Mouse (Mus musculus) forebrain, embryonic 13.5 days (tissue): ENCODE measurements around the gene Acer3. TPM values are rescaled to one million over a fixed set of nuclear protein-coding genes. Genes with fewer than 3 reads are reported as not detected.
"Not testable (repeated sequence)": the region's sequence is repeated elsewhere in the genome, so short reads cannot be mapped to it uniquely, and the experiment has no call there.

Source experiments
- ATAC-seq: fragments of 200-750 bp; cut with Nextera tagmentation; 2 replicates; pipeline ENCODE4 v1.8.0; 2017
- H3K27ac ChIP-seq: fragments of 300-500 bp; sonication (generic); 2 replicates; pipeline ENCODE4 v1.5.1; 2015; ENCODE audit warnings: inconsistent platforms, mild to moderate bottlenecking, moderate library complexity
- H3K27me3 ChIP-seq: fragments of 300-500 bp; sonication (generic); 2 replicates; pipeline ENCODE4 v1.6.1; 2015; ENCODE audit warnings: mild to moderate bottlenecking, inconsistent platforms
- H3K36me3 ChIP-seq: fragments of 300-500 bp; sonication (generic); 2 replicates; pipeline ENCODE4 v1.6.1; 2015; ENCODE audit warnings: mild to moderate bottlenecking, inconsistent platforms; ENCODE audit not compliant: poor library complexity, severe bottlenecking
- H3K4me1 ChIP-seq: fragments of 300-500 bp; sonication (generic); 2 replicates; pipeline ENCODE4 v1.6.1; 2015; ENCODE audit warnings: inconsistent platforms
- H3K4me2 ChIP-seq: fragments of 300-500 bp; sonication (generic); 2 replicates; pipeline ENCODE4 v1.6.1; 2015; ENCODE audit warnings: inconsistent platforms, mild to moderate bottlenecking, moderate library complexity
- H3K4me3 ChIP-seq: fragments of 300-500 bp; sonication (generic); 2 replicates; pipeline ENCODE4 v1.5.1; 2015; ENCODE audit warnings: mild to moderate bottlenecking, inconsistent platforms
- H3K9ac ChIP-seq: fragments of 300-500 bp; sonication (generic); 2 replicates; pipeline ENCODE4 v1.6.1; 2015; ENCODE audit warnings: mild to moderate bottlenecking, inconsistent platforms
- H3K9me3 ChIP-seq: fragments of 300-500 bp; sonication (generic); replicated peaks from 2 replicates; pipeline ENCODE4 v1.6.1; 2016; ENCODE audit warnings: inconsistent platforms
- WGBS: fragments of 180-500 bp; shearing (Covaris S2); methylation state at CpG from one replicate; pipeline ENCODE4 v1.1.7; 2015; 5-methylcytosine and 5-hydroxymethylcytosine counted together
- polyA plus RNA-seq: library from polyadenylated mRNA; unstranded; fragments of >200 nt; fragmentation: Nextera tagmentation; extraction: Ambion mirVana; gene quantifications from 2 replicates; pipeline ENCODE4 v1.2.1, GENCODE M21; 2015

Gene Acer3
- polyA plus RNA-seq, 1 experiment from 2014 or later, result 9.3 TPM

DNA sequence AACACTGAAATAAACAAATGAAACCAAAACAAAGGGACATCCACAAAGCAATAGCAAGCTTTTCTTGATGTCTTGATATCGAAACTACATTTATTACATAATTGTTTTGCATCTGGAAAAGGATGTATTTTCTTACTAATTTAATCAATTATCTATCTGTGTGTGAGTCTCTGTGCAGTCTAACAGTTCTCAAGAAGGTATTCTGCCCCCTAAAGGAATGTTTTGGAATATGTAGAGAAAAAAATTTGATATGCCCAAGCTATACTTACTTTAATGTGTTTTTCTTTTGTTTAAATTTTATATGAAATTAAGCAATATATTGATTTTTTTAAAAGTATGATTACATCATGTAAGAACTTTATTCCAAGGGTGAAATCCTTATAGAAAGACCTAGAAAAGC, 130.4 kb downstream of the Acer3 start:
- Histone ChIP-seq H3K9me3 (no peaks in the 10 kb centered on the region), H3K9ac (no peak overlapping the region), H3K36me3 (no peaks in the 10 kb centered on the region), H3K4me3 (no peak overlapping the region), H3K27ac (no peak overlapping the region), H3K27me3 (peaks cover 74% of the 10 kb centered on the region), H3K4me2 (no peak overlapping the region), H3K4me1 (peaks cover 38% of the 10 kb centered on the region)
- whole genome bisulfite sequencing, result 89% methylated on average over 1 of the region's 1 CpGs
- ATAC-seq, result no peak

DNA sequence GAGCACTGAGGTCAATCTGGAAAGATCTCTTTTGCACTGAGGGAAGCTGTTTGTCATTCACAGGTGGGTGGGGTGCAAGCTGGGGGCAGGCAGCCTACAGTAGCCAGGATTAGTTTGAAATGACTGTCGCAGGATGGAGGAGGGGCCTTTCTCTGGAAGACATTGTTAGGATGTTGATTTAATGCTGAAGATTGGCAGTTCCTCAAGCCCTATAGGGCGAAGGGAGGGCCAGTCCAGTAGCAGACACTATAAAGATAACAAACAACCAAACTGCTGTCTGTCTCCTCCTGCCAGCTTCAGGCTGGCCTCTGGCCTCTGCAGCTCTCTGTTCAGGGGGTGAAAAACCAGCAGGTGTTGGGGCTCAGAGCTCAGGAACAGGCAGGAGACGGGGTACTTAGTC, 131.3 kb downstream of the Acer3 start:
- H3K27ac ChIP-seq, result no peak overlapping the region
- no peak overlapping the region for H3K9ac ChIP-seq
- peaks cover 46% of the 10 kb centered on the region for H3K4me1 ChIP-seq
- H3K4me2 ChIP-seq, result no peak overlapping the region
- H3K27me3 ChIP-seq, result peaks cover 74% of the 10 kb centered on the region
- WGBS, result 47% methylated on average over 3 of the region's 3 CpGs
- no peak for ATAC-seq
- H3K36me3 ChIP-seq, result no peaks in the 10 kb centered on the region
- no peak overlapping the region for H3K4me3 ChIP-seq
- H3K9me3 ChIP-seq, result no peaks in the 10 kb centered on the region

DNA sequence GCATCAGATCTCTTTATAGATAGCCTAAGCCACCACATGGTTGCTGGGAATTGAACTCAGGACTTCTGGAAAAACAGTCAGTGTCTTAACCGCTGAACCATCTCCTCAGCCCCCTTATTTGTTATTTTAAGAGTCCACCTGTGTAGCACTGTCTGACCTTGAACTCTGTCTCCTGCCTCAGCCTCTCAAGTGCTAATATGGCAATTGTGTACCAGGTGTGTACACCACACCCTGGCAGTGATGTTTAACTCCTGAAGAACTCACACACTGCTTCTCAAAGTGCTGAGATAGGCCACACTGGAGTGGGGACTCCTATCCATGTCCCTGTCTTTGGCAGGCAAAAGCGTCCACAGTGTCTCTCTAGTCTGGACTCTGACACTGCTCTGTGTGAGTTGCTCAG, 132.3 kb downstream of the Acer3 start:
- Histone ChIP-seq H3K27ac (no peak overlapping the region), H3K4me3 (no peak overlapping the region), H3K36me3 (no peaks in the 10 kb centered on the region), H3K27me3 (peaks cover 67% of the 10 kb centered on the region), H3K9ac (no peak overlapping the region), H3K4me1 (peaks cover 38% of the 10 kb centered on the region), H3K4me2 (no peak overlapping the region), H3K9me3 (no peaks in the 10 kb centered on the region)
- ATAC-seq, result no peak
- 82% methylated on average over 2 of the region's 2 CpGs for WGBS

DNA sequence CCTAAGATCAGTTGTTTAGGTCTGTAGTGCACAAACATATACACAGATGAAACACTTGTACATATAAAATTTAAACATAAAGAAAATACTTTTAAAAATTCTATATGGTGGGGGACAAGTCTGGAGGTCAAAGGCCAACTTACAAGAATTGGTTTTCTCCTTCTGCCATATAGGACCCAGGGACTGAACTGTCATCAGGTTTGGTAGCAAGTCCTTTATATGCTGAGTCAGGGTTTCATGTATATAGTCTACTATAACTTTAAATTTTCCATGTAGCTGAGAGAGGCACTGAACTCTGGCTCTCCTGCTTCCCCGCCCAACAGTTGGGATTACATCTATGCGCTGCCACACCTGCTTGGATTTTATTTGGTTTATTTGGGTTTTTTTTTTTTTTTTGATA, 132.8 kb downstream of the Acer3 start:
- no peak for ATAC-seq
- peaks cover 33% of the 10 kb centered on the region for H3K4me1 ChIP-seq
- no peak overlapping the region for H3K4me3 ChIP-seq
- H3K9me3 ChIP-seq, result no peaks in the 10 kb centered on the region
- 100% methylated on average over 2 of the region's 2 CpGs for WGBS
- no peaks in the 10 kb centered on the region for H3K36me3 ChIP-seq
- no peak overlapping the region for H3K9ac ChIP-seq
- H3K4me2 ChIP-seq, result no peak overlapping the region
- peaks cover 63% of the 10 kb centered on the region for H3K27me3 ChIP-seq
- H3K27ac ChIP-seq, result no peak overlapping the region

DNA sequence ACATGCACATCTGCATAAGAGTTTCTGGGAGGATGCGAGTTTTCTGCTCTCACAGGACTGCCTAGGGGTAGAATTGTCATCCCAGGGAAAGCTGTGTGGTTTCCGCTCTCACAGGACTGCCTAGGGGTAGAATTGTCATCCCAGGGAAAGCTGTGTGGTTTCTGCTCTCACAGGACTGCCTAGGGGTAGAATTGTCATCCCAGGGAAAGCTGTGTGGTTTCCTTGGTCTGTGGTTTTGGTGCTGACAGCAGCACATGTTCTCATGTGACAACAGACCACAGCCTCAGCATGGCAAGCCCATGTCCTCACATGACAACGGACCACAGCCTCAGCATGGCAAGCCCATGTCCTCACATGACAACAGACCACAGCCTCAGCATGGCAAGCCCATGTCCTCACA, 133.7 kb downstream of the Acer3 start:
- not testable (repeated sequence) for H3K36me3 ChIP-seq
- 53% methylated on average over 3 of the region's 3 CpGs for WGBS

DNA sequence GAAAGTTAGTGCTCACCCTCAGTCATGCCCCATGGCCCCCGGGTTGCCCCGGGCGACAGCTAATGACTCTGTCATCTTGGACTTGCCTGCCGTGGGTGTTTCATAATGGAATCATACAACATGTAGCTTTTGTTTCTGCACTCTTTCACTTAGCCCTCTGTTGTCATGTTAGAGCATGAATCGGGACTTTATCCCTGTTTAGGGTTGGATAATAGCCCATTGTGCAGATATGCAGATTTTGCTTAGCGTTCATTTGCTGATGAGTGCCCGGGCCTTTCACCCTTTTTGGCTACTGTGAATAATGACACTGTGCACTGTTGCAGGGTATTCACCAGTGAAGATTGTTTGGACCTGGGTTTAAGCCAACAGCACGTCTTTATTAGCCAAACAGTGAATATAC, 134.4 kb downstream of the Acer3 start:
- no peaks in the 10 kb centered on the region for H3K36me3 ChIP-seq
- ATAC-seq, result peak; percentile 94
- H3K27me3 ChIP-seq, result peaks cover 57% of the 10 kb centered on the region
- no peaks in the 10 kb centered on the region for H3K9me3 ChIP-seq
- H3K9ac ChIP-seq, result no peak overlapping the region
- WGBS, result 14% methylated on average over 8 of the region's 8 CpGs
- H3K27ac ChIP-seq, result no peak overlapping the region
- H3K4me3 ChIP-seq, result no peak overlapping the region
- peaks cover 31% of the 10 kb centered on the region for H3K4me1 ChIP-seq
- no peak overlapping the region; the same call in 1 of the 2 replicates for H3K4me2 ChIP-seq

More for the DNA sequence above, 133.7 kb downstream of the Acer3 start:
- Histone ChIP-seq H3K27ac (peak overlapping the region; percentile 59), H3K4me1 (peaks cover 31% of the 10 kb centered on the region), H3K27me3 (peaks cover 62% of the 10 kb centered on the region)
- not testable (repeated sequence) for H3K9me3 ChIP-seq, H3K9ac ChIP-seq, ATAC-seq, H3K4me2 ChIP-seq, H3K4me3 ChIP-seq

DNA sequence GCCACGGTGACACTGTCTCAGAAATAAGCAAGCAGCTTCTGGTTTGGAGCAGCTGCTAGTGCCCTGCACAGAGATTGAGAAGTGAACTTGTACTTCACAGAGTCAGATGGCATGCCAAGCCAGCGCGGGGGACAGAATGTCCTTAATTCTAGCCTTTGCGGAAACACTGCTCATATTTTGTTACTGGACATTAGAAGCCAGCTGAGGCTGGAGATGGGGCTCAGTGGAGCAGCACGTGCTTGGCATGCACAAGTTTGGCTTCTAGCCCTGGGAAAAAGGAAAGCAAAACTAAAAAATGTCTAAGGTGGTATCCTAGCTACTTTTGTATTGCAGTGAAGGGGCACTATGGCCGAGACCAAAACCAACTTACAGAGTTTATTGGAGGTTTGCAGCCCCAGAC, 135.7 kb downstream of the Acer3 start:
- Histone ChIP-seq H3K36me3 (no peaks in the 10 kb centered on the region), H3K9me3 (no peaks in the 10 kb centered on the region), H3K4me2 (no peak overlapping the region), H3K4me1 (peaks cover 31% of the 10 kb centered on the region), H3K27ac (0 out of 2 replicates have a peak overlapping the region, but pooled peaks have one; percentile 41), H3K4me3 (no peak overlapping the region), H3K27me3 (peaks cover 55% of the 10 kb centered on the region), H3K9ac (no peak overlapping the region)
- ATAC-seq, result no peak
- WGBS, result 64% methylated on average over 6 of the region's 6 CpGs

DNA sequence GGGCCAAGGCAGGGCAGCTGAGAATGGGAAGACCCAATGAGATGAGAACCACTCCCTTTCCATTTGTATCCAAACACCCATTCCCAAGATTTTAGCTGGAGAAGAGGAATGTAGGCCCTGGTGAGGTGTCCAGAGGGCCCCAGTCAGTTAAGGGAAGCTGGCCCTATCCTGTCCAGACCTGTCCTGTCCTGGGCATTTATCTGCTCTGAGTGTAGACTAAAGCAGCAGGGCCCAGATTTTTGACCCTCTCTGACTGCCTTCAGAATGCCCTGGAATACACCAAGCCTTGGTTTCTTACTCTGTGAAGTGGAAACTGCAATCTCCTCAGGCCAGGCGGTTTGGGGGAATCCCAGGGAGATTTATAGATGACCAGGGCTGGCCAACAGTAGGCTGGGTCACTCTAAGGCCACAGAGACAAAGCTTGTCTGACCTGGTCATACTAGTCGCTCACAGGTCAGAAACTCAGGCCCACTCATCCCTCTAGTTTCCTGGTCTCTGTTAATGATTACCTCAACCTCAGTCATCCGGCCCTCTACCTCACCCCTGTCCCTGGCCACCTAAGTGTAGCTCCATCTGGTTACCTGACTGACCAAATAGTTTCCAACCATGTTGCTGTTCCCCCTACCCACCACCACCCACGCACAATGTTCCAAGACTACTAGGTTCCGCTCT, 142.3 kb downstream of the Acer3 start:
- H3K36me3 ChIP-seq, result no peaks in the 10 kb centered on the region
- WGBS, result 92% methylated on average over 5 of the region's 5 CpGs
- peaks cover 50% of the 10 kb centered on the region for H3K27me3 ChIP-seq
- H3K4me1 ChIP-seq, result peaks cover 16% of the 10 kb centered on the region
- H3K9ac ChIP-seq, result peak overlapping the region; percentile 77
- ATAC-seq, result peak; percentile 49; the same call in 1 of the 2 replicates
- H3K9me3 ChIP-seq, result no peaks in the 10 kb centered on the region
- H3K4me3 ChIP-seq, result peak overlapping the region; percentile 74
- H3K27ac ChIP-seq, result no peak overlapping the region
- peak overlapping the region; percentile 80 for H3K4me2 ChIP-seq

DNA sequence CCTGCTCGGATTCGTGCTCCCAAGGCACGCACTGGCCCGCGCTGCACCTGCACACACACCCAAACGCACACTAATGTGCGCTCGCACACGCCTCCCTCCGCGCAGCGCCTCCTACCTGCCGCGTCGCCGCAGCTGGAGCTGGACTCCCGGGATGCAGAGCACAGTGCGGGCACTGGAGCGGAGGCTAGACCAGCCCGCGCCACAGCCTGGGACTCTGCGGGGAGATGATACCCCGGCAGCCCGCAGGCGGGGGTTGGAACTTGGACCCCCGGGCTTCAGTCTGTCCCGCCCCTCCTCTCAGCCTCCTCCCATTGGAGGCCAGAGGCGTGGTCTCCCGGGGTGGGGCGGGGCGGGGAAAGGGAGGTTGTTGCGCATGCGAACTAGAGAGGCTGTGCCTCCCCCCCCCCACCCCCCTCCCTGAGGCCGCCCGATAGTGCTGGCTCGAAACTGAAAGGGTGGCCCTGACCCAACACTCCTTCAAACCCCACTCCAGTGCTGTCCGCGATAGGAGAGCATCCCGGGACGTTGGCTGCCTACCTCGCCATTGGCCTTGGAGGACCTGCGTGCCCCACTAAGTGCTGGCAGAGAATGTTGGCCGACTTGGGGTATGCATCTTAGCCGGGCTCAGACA, 143.0 kb downstream of the Acer3 start, which contains the start of gene Capn5:
Capn5 (minus strand) TSS at position 346 of the 631 bp plus-strand sequence.
- no peaks in the 10 kb centered on the region for H3K9me3 ChIP-seq
- peak within 1 kb of the TSS; percentile 80 for H3K4me2 ChIP-seq
- peak within 1 kb of the TSS; percentile 74 for H3K4me3 ChIP-seq
- peak; percentile 84 for ATAC-seq
- H3K9ac ChIP-seq, result peak within 1 kb of the TSS; percentile 77
- H3K36me3 ChIP-seq, result no peaks in the 10 kb centered on the region
- no peak within 1 kb of the TSS for H3K27ac ChIP-seq
- 2% methylated on average over 41 of the region's 44 CpGs for WGBS
- H3K27me3 ChIP-seq, result peaks cover 49% of the 10 kb centered on the region
- H3K4me1 ChIP-seq, result peaks cover 16% of the 10 kb centered on the region

DNA sequence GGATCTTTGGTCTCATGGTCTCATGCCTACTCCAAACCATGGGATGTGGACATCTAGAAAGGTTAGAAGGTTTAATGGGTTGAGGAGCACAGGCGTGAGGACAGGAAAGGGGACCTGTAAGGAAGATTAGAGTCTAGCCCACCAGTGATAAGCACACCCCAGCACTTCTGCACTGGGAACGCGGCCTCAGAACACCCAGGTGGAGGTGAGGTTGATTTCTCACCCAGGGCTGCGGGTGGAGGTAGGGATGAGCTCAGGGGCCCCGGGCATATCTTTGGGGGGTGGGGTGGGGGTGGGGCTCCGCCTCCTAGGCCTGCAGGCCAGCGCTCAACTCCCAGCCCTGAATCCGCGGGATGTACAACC, 143.5 kb downstream of the Acer3 start:
- peak; percentile 52 for ATAC-seq
- no peaks in the 10 kb centered on the region for H3K36me3 ChIP-seq
- WGBS, result 4% methylated on average over 9 of the region's 9 CpGs
- H3K4me3 ChIP-seq, result peak overlapping the region; percentile 74
- H3K27me3 ChIP-seq, result peaks cover 44% of the 10 kb centered on the region
- peak overlapping the region; percentile 77 for H3K9ac ChIP-seq
- H3K4me2 ChIP-seq, result peak overlapping the region; percentile 80
- peaks cover 16% of the 10 kb centered on the region for H3K4me1 ChIP-seq
- H3K9me3 ChIP-seq, result no peaks in the 10 kb centered on the region
- H3K27ac ChIP-seq, result no peak overlapping the region

DNA sequence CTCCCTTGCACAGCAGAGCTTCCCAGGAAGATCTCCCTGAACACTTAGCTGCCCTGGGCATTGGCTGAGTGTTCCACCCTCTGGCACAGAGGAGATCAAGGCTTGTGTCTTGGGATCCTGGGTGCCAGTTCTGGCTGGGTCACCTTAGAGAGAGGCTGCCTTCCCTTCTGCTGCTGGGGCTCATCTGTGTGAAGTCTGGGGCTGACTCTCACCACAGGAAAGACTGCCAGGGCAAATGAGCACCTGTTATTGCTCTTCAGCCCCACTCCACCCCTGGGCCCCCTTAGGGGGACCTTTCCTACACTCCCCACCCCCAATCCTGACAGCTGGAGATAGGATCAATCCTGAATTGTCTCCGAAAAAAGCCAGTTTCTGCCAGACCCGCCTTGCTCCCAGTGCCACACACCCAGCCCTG, 143.9 kb downstream of the Acer3 start:
- Histone ChIP-seq H3K9me3 (no peaks in the 10 kb centered on the region), H3K4me1 (peaks cover 16% of the 10 kb centered on the region), H3K4me3 (peak overlapping the region; percentile 74), H3K9ac (peak overlapping the region; percentile 77), H3K27me3 (peaks cover 42% of the 10 kb centered on the region), H3K36me3 (no peaks in the 10 kb centered on the region), H3K27ac (no peak overlapping the region), H3K4me2 (peak overlapping the region; percentile 80)
- peak; percentile 6; the same call in 1 of the 2 replicates for ATAC-seq
- 58% methylated on average over 2 of the region's 2 CpGs for WGBS

DNA sequence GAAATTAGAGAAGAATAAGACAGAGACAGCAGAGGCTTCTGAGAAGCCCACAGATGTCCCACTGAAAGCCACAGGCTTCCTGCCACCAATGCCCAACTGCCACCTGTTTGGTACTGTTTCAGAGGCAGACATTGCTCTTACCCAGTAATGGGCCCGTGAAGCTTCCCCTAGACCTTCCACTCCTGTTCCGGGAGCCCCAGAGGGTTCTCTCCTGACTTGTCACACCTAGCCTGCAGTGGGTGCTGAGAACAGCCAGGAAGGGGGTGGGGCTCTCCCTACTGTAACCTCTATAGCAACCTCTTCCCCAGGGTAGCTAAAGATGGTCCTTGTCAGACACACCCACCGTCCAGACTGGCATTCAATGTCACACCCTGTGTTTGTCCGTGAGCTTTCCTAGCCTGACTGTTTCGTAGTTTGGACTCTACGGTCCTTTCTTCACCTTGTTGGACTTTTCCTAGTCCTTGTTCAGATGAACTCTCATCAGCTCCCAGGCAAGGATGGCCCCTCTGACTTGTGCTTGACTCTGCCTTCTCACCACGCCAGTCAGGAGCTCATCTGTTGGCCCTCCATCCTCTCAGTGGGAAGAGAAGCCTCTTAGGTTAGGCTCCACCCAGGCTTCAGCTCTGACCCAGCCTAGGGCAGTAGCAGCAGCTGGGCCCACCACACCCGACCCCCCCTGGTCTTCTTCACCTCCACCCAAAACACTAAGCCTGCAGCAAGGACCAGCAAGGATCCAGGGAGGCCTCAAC, 144.5 kb downstream of the Acer3 start:
- peaks cover 39% of the 10 kb centered on the region for H3K27me3 ChIP-seq
- no peak overlapping the region for H3K27ac ChIP-seq
- peak overlapping the region; percentile 77; the same call in 1 of the 2 replicates for H3K9ac ChIP-seq
- WGBS, result 75% methylated on average over 8 of the region's 8 CpGs
- H3K9me3 ChIP-seq, result no peaks in the 10 kb centered on the region
- H3K4me2 ChIP-seq, result peak overlapping the region; percentile 80
- no peak for ATAC-seq
- peaks cover 18% of the 10 kb centered on the region for H3K4me1 ChIP-seq
- peak overlapping the region; percentile 74 for H3K4me3 ChIP-seq
- no peaks in the 10 kb centered on the region for H3K36me3 ChIP-seq
